Mouse (Mus musculus) olfactory bulb, adult 2 months (tissue): Measurements from ENCODE around the gene Hus1b.

Experiments used
- CTCF ChIP-seq: fragments of 200-500 bp; IDR thresholded peaks from 2 replicates; pipeline ENCODE4 v1.5.1; 2012; ENCODE audit warnings: low read depth, mild to moderate bottlenecking, low read length, moderate library complexity; ENCODE audit not compliant: insufficient read depth
- POLR2A ChIP-seq: fragments of 200-500 bp; IDR thresholded peaks from 2 replicates; pipeline ENCODE4 v1.6.1; 2012; ENCODE audit warnings: mild to moderate bottlenecking, low read depth, low read length, moderate library complexity; ENCODE audit not compliant: insufficient read depth

GRCm38 (mm10) chr13:30971047-30971446 lies 23.5 kb upstream of the Hus1b start:
- TF ChIP-seq CTCF (no peak), POLR2A (no peak)
